Mouse (Mus musculus) neutrophil, adult 5-6 weeks (primary cell): Measurements from ENCODE around the gene Patj. TPM values are rescaled to one million over a fixed set of nuclear protein-coding genes. Genes with fewer than 3 reads are reported as not detected.
"Not testable (repeated sequence)": the region's sequence is repeated elsewhere in the genome, so short reads cannot be mapped to it uniquely, and the experiment has no call there.

ENCODE experiments used
- ATAC-seq: fragments of 151-379, 151-347 bp; 2 replicates; pipeline ENCODE4 v1.8.0; 2017; ENCODE audit warnings: mild to moderate bottlenecking, moderate TSS enrichment; ENCODE audit not compliant: insufficient number of reproducible peaks, poor library complexity, low FRiP score, severe bottlenecking; ENCODE audit errors: extremely low read depth
- total RNA-seq: library from RNA; stranded (forward); fragments of 200-1000 nt; gene quantifications from 2 replicates; pipeline ENCODE4 v1.2.3, GENCODE M21; 2017

Patj gene
- total RNA-seq, 1 experiment from 2014 or later, result 58.5 TPM

DNA sequence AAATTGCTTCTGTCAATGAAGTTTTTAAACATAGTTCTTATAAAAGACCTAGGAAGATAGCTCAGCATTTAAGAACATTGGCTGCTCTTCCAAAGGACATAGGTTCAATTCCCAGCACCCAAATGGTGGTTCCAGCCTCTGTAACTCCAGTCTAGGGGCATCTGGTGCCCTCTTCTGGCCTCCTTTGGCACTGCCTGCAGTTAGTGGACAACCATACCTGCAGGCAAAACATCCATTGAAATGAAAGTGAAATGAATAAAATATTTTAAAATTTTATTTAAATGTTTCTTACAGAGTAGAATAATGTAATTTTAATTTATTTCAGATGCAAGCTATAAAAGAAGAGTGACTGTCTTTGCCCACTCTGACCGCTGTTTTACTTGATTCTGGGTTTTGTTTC lies 294.4 kb downstream of the Patj start:
- no peak for ATAC-seq

DNA sequence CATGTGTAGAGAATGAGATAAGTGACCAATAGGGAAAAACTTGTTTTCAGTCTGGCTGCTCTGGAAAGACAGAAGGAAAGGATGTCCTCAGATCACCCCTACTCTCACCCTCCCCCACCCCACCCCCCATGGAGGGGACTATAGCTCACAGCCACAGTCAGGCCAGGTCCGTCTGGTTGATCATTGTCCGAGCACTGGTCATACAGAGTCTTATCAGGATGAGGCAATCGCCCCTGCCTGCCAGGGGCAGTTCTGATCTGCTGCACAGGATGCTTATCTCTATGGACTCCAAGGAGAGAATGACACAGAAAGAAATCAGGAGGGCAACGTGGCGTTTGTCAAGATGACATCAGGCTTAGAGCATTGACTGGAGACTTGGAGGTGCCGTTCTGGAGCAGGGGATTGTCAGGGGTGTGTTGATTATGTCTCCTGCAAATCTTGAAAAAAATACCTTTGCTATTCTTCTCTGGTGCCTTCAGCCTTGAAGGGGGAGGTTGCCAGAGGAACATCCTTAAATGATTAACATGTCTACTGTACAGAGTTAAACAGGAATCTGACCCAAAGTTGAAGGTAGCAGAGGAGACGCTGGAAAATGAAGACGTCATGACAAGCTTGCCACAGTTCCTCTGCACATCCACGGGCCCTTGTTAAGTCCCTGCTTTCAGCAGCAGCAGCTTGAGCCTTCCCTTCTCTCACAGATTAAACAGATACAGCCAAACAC lies 298.0 kb downstream of the Patj start:
- no peak for ATAC-seq

DNA sequence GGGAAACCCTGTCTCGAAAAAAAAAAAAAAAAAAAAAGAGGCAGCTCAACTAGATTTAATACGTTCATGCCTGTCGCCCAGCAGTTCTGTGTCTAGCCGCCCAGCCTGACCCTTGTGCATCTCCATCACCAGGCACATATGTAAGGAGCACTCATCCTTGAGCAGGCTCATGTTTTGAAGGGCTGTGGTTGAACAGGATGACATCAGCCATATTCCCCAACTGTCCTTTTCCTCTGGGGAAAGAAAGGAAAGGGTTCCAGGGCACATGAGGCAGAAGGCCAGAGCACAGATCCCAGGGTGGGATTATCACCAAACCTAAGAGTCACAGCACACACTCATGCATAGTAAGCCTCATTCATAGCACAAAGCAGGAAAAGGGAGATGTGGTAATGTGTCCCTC lies 302.3 kb downstream of the Patj start:
- no peak for ATAC-seq

DNA sequence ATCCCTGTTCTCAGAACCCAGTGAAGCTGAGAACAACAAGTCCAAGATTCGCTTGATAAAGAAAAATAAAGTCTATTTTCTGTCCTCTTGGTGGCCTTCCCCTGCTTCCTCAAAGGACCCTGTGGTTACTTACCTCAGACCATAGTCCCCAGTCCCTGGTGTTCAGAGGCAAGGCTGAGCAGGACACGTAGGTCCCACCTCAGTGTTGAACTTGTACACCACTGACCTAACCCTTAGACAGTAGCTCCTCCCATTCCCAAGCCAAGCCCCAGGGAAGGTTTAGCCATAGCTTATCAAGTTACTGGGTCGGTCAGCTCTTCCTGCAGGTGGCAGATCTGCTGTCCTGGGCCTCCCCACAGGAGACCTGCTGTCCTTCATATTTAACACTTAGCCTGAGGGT lies 303.3 kb downstream of the Patj start:
- ATAC-seq, result no peak

DNA sequence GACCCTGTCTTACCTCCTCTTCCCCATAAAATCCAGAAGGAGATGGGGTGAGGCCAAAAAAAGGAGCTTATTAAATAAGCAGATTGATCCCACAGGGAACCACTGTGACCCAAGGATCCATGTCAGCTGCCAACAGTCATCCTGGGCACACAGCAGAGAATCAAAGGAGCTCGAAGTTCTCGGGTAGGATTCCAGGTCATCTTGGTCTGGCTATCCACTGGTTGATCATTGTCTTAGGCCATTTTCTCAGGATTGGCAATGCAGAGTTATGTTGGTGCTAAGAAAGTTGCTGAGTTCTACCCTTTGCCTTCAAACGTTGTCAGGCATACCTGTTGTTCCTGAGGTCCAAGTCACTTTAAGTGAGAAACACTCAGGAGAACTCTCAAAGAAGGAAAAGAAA lies 304.6 kb downstream of the Patj start:
- no peak for ATAC-seq

DNA sequence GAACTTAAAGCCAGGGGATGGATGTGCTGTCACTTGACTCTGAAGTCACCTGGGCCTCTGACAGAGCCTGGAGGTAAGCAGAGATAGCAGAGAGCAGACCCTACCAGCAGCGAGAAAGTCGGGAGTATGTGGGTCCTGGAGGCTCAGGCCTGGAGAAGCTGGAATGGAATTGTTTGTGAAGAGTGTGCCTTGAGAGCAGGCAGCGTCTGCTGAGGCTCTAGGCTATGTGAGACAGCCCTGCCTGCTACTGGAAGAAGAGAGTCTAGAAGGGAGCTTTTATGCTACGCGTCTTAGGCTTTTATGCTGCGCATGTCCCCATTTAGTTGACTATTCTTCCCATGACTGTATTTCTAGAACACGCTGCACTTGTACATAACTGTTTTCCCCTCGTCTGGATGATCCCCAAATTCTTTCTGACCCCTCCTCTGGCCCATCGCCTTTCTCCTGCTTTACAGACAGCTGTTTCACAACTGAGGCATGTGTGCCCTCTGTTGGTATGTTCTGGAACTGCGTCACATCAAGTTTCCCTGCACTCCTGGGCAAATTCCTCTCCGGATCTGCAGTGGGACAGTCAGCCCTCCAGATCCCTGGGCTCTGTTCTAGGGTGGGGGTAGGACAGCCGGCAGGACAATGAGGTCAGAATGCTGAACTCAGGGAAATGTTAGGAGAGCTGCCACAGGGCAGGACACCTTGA lies 306.8 kb downstream of the Patj start:
- 0 out of 2 replicates have a peak, but pooled peaks have one; percentile 22 for ATAC-seq

DNA sequence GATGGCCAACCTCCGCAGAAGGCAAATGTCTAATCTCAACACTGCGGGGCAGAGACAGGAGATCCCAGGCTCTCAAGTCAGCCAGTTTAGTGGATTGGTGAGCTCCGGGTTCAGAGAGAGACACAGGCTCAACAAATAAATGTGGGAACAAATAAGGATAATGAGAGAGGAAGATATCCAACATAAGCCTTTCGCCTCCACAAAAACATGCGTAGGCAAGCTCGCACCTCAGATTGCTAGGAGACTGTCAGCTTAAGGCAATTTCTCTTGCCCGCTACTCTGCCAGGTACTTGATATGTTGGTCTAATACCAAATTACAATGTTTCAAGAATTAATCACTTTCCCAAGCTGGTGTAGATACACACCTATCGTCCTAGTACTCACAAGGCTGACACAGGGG lies 315.3 kb downstream of the Patj start:
- no peak for ATAC-seq

DNA sequence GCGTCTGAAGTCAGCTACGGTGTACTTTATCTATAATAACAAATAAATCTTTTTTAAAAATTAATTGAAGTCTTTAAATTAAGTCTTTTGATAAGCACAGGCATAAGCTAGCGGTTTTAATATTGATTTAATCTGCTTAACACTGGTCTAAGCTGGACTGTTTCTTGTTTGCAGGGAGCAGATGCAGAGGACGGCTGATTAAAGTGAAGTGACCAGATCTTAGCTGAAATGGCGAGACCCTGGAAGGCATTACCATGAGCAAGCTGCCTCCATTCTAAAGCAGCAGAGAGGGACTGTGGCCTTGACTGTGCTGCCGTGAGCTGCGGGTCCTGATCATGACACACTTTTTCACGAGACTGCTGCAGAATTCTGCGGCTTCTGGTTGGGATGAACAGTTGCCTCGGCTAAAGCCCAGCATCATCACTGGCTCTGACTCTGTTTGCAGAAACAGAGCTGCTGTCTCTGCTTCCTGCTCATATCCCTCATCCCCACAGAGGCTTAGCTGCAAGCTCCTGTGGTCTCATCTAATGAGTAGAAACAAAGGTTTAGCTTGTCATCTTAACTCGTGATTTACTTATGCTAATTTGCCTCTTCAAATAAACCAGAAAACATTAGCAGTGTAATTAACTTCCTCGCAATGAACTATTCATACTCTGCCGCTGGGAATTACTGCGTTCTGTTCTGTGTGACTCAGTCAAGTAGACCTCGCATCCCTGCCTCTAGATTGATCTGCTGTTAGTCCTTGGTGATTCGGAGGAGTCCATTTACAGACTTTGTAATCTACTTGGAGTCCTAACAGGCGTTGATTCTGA lies 322.4 kb downstream of the Patj start:
- no peak for ATAC-seq

DNA sequence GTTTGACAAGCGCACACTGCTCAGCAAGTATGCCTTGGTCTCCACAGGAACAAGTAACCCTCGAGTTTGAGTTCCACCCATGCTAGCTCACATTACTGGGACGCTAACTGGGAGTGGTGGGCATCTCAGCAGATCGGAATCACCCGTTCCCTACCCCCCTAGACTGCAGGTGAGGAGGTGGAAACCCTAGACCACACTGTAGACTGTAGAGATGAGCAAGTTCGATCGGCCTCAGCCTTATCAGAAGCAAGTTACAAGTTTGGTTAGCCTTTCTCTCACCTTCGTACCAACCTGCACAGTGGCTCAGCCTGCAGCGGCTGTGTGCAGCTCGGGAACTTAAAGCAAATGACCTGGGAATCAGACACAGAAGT lies 322.9 kb downstream of the Patj start:
- no peak for ATAC-seq

DNA sequence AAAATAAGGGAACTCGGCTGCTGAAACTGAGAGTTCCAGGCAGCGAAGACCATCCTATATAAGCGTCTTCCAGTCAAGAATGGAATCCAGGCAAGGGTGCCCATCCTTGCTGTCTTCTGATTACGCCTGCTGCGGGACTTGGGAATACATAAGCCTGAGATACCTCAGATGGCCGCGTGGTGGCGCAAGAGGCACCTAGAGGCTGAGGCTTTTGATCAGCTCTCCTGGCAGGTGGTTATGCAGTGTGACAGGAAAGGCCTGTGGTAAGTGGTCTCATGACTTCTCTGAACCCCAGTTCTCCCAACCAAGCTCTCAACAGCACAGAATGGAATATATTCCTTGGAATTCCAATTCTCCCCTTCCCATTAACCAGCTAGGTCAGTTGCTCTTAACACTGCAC lies 326.9 kb downstream of the Patj start:
- ATAC-seq, result 0 out of 2 replicates have a peak, but pooled peaks have one; percentile 9

DNA sequence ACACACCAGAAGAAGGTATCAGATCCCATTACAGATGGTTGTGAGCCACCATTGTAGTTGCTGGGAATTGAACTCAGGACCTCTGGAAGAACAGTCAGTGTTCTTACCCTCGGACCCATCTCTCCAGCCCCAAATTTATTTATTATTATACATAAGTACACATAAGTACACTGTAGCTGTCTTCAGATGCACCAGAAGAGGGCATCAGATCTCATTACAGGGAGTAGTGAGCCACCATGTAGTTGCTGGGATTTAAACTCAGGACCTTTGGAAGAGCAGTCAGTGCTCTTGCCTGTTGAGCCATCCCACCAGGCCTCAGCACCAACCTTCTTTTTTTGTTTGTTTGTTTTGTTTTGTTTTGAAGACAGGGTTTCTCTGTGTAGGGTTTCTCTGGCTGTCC lies 329.1 kb downstream of the Patj start:
- ATAC-seq, result not testable (repeated sequence)

DNA sequence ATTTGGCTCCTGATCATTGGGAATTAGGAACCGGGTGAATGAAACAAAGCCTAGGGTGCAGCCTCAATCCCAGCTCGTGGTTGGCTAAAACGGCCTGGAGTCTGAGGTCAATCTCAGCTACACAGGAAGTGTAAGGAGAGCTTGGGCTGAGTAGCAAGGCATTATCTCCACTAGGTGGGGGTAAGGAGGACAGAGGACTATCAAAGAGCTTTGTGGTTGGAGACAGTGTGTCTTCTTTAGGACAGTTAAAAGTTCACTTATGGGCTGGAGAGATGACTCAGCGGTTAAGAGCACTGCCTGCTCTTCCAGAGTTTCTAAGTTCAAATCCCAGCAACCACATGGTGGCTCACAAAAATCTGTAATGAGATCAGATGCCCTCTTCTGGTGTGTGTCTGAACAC lies 329.9 kb downstream of the Patj start:
- no peak for ATAC-seq

DNA sequence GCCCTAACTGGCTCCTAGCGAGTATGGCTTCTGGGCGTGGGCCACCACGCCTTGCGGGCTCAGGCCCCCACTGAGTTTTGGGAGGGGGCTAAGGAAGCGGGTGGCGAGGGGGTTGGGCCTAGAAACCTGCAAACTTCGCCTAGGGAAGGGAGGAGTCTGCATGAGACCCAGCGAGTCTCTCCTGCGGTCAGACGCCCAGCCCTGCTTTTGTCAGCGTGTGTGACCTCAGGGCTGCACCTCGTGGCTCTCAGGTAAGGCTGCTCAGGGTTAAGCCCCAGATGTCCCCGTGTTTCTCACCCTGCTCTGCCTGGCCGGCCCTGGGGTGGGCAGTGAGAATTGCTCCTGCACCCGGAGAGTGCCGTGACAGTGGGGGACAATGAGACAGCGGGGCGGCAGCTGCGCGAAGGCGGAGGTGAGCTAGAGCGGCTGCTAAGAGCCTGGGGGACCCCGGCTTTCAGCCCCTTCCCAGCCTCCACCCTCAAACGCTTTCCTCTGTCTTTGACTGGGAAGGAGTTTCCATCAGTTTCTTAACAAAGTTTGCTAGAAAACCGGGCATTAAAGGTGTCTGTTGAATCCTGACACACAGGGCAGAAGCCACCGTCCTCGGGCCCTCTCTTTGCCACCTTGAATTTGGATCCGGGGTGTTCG lies 331.1 kb downstream of the Patj start, which contains the start of gene L1td1:
Gene L1td1 (plus strand): TSS at position 145 of the 648 bp plus-strand sequence.
- no peak for ATAC-seq

DNA sequence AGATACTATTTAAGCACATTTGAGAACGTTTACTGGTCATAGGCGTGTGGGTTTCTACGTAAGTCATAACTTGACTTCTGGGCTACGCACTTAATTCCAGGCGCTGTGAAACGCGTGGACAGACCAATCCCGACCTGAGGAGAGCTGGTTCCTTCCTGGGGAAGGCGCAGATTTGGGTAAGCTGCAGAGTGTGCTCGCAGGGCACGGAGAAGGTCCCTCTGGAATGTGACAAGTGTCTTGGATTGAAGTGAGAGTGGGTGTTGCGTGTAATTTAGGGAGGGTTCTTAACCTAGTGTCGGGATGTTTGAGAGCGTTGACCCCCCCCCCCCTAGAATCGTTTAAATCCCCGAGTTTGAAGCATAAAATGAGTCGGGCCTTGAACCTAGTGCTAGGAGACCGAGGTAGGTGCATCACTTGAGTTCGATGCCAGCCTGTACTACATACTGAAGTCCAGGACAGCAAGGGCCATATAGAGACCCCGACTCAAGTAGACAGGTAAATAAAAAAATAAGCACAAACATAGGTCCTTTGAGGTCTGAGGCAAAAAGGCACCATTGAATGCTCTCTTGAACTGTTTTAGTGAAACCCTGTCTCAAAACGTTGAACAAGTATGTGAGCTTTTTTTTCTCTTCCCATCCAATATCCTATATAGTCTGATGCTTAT lies 331.8 kb downstream of the Patj start:
- ATAC-seq, result no peak

DNA sequence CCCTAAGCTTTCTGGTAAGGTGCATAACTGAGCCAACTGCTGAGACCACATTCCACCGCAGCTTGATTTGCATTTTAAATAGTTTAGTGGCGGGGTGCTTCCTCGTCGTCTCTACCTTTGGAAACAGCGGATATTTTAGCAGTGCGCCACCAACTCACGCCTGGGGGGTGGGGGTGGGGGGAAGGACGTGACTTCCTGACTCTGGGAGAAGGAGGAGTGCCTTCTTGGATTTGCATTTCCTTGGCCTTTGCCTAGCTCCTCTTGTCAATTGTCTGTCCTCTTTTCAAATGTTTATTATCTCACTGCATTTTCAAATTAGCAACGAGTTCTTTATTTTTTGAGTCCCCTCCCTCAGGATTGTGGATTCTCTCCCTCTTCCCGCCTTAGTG lies 332.4 kb downstream of the Patj start:
- no peak for ATAC-seq

DNA sequence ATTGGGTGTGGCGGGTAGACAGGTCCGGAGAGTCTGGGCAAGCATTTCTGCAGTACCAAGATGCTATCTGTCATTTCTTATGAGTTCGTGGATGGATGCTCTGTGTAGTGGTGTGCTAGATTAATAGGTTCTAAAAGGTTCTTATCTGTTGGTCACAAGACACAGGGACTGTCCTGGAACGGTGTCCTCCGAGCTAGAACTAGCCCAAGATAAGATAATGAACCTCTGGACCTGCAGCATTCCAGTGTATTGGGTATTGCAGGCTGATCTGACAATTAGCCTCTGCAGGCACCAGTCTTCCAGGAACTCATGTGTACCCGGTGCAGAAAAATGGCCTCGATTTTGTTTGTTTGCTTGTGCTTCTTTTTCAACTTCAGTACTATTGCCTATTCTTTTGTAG lies 333.1 kb downstream of the Patj start:
- ATAC-seq, result no peak

DNA sequence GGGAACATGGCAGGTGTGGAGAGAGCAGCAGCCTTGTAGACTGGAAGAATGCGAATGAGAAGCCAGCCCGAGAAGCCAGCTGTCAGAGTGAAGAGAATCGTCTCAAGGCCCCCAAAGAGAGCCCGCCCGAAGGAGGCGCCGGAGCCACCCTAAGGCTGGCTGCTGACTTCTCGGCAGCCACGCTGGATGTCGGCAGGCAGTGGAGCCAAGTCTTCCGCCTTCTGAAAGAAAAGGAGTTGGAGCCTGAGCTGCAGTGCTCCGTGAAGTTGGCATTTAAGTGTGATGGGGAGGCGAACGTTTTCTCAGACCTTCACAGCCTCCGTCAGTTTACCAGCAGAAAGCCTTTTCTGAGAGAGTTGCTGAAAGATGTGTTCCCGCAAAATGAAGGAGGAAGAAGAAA lies 338.1 kb downstream of the Patj start:
- ATAC-seq, result no peak

DNA sequence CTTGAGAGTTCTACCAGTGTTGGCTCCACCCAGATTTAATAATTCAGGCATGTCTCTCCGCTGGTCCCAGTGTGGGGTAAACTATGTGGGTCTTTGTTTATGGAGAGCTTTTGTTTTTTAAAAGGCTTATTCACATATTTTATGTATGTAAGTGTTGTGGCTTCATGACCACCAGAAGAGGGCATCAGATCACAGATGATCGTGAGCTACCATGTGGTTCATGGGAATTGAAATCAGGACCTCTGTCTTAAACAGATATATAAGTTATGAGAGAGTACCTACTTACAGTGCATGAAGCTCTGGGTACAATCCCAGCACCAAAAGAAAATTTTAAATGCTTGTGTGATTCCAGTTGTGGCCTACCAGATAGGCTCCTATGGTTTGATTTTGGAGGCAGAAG lies 344.2 kb downstream of the Patj start:
- ATAC-seq, result no peak
